Mouse (Mus musculus): ENCODE measurements at regions not wholly inside any gene's neighbourhood (a gene's known extent, or its start where the extent isn't known, plus 50 kb on each side); places are given as distances from the start of the nearest gene placed in this dataset.

DNA sequence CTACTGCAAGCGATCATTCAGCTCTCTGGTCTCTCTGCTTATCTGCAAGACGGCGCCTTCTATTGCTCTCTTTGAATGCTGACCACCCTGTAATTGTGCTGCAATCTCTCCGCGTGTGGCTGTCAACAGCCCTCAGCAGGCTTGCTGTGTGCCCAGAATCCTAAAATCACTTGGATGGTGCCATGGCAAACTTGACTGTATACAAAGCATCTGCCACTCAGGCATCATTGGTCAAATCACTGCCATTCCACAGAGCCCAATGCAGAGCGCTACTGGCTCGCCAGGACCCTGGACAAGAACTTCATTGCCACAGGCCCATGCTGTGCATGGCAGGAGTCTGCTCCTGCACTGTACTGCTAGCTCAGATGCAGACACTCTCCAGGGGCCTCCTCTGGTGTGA, 142.3 kb upstream of the Tas2r119 start:
- no peak for TF ChIP-seq CTCF (IDR thresholded peaks at IDR 0.05; ENCODE audit: low read depth)
- no peak for TF ChIP-seq EP300 (IDR thresholded peaks at IDR 0.05; ENCODE audit: low read depth)
